Mouse (Mus musculus) liver, embryonic 14.5 days (tissue): Measurements from ENCODE around the gene Klk1b3.
"Not testable (repeated sequence)": the region's sequence is repeated elsewhere in the genome, so short reads cannot be mapped to it uniquely, and the experiment has no call there.

ENCODE experiments used
- CTCF ChIP-seq: IDR thresholded peaks from 2 replicates; pipeline ENCODE4 v1.5.1; 2016; ENCODE audit warnings: antibody characterized with exemption, low read depth, control low read depth
- EP300 ChIP-seq: IDR thresholded peaks from 2 replicates; pipeline ENCODE4 v1.6.1; 2016; ENCODE audit warnings: antibody characterized with exemption, low read depth

DNA sequence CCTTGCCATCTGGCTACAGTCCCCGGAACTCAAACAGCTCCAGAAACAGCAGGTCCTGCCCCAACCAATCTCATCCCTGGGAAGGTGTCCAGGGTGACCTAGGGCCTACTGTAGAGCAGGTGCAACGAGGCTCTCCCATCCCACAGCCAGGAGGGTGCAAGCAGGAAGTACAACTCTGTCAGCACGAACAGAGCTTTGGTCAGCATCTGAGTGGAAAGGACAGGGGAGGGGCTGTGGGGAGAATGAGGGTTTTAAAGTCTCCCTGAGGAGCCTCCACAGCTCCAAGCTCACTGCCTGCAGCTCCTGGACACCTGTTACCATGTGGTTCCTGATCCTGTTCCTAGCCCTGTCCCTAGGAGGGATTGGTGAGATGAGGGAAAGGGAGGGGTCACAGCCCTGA lies 9.1 kb downstream of the Klk1b3 start, which contains the start of gene Klk1b4:
- TF ChIP-seq CTCF, EP300: not testable (repeated sequence)
